8 mouse cellular contexts compared by ENCODE assay signal in genomic region chr4:134922925-134923244, GRCm38 (mm10). TPM values are rescaled to one million over a fixed set of nuclear protein-coding genes. Genes with fewer than 3 reads are reported as not detected.
DNase-seq lines count a peak whose midpoint lies in the region.

No protein-coding gene starts in this region.

- intact Hi-C loops in heart, postnatal 25 days (cut with DNase I): no loop called here

- DNase-seq in 416B (ENCODE audit: low read depth): peak; percentile 90
- peak; percentile 71 for DNase-seq in adrenal gland, adult 8-10 months
- DNase-seq in forebrain, embryonic 10.5 days (ENCODE audit: extremely low spot score, low spot score): peak; percentile 67
- peak; percentile 52 for DNase-seq in heart, postnatal 25 days (ENCODE audit: low spot score)
- DNase-seq in layer of hippocampus, adult 9-11 months: peak; percentile 76
- DNase-seq in lung, postnatal 10 days: peak; percentile 83
- DNase-seq in right cerebral cortex, postnatal 10 days (ENCODE audit: low spot score in 2 of 2): peak; percentile 81 to 82
- peak; percentile 47 for DNase-seq in urinary bladder, postnatal 25 days (ENCODE audit: low spot score)

- WGBS in forebrain, embryonic 10.5 days: under 1% methylated on average over 13 of the region's 13 CpGs

- peaks cover 30% of the 10 kb centered on the region for H3K4me1 ChIP-seq in forebrain, embryonic 10.5 days

- H3K4me3 ChIP-seq in forebrain, embryonic 10.5 days: peak overlapping the region; percentile 100

- H3K9me3 ChIP-seq in forebrain, embryonic 10.5 days: no peaks in the 10 kb centered on the region

- no peaks in the 10 kb centered on the region for H3K27me3 ChIP-seq in forebrain, embryonic 10.5 days (ENCODE audit: poor library complexity, severe bottlenecking)

- H3K27ac ChIP-seq in forebrain, embryonic 10.5 days: peak overlapping the region; percentile 97

- peaks cover 38% of the 10 kb centered on the region for H3K36me3 ChIP-seq in forebrain, embryonic 10.5 days (replicated peaks)

RNA-seq across cellular contexts. Expression of gene Rsrp1, which starts 0.5 kb away (rescaled TPM):
- 100 to 1,000 TPM; 450 to 493 (median 461) TPM for total RNA-seq in adrenal gland, adult 8-10 months (2022)
- 278 and 295 TPM in 2 replicates for polyA plus RNA-seq in forebrain, embryonic 10.5 days (2016; fragmentation: Nextera tagmentation; extraction: Ambion mirVana)
- total RNA-seq in heart, postnatal 25 days (2021): 100 to 1,000 TPM; 153 to 208 TPM

RNA-seq across cellular contexts. Expression of gene Syf2, which starts 7.8 kb away (rescaled TPM):
- 100 to 1,000 TPM in 1 of 4 experiments, 10 to 100 TPM in 3; 80.6 to 102 (median 92.5) TPM for total RNA-seq in adrenal gland, adult 8-10 months (2022)
- 64.4 and 65.9 TPM in 2 replicates for polyA plus RNA-seq in forebrain, embryonic 10.5 days (2016; fragmentation: Nextera tagmentation; extraction: Ambion mirVana)
- 10 to 100 TPM; 48.6 to 52.4 TPM for total RNA-seq in heart, postnatal 25 days (2021)

RNA-seq across cellular contexts. Expression of gene Tmem50a, which starts 8.1 kb away (rescaled TPM):
- 100 to 1,000 TPM; 200 to 410 (median 314) TPM for total RNA-seq in adrenal gland, adult 8-10 months (2022)
- polyA plus RNA-seq in forebrain, embryonic 10.5 days (2016; fragmentation: Nextera tagmentation; extraction: Ambion mirVana): 107 and 112 TPM in 2 replicates
- total RNA-seq in heart, postnatal 25 days (2021): 10 to 100 TPM; 57.7 to 67.6 TPM

RNA-seq across cellular contexts. Expression of gene Rhd, which starts 58.5 kb away (rescaled TPM):
- 1 to 10 TPM in 1 of 4 experiments, under 1 TPM in 1, not detected in 2; 0.84 to 1.1 TPM for total RNA-seq in adrenal gland, adult 8-10 months (2022)
- 10.6 and 14.5 TPM in 2 replicates for polyA plus RNA-seq in forebrain, embryonic 10.5 days (2016; fragmentation: Nextera tagmentation; extraction: Ambion mirVana)
- total RNA-seq in heart, postnatal 25 days (2021): 1 to 10 TPM; 1.5 to 1.6 TPM

Comparison
In these comparisons a context has a peak if more than half of its experiments do, and no peak if none do; other contexts are left out.
1. Peak in every context shown above with its lines: DNase-seq, H3K4me3 ChIP-seq and H3K27ac ChIP-seq.